Mouse (Mus musculus) limb, embryonic 13.5 days (tissue): ENCODE data around the gene Sbk1. TPM values are rescaled to one million over a fixed set of nuclear protein-coding genes. Genes with fewer than 3 reads are reported as not detected.

ENCODE experiments used
- ATAC-seq: fragments of 200-750 bp; cut with Nextera tagmentation; 2 replicates; pipeline ENCODE4 v1.8.0; 2017; ENCODE audit warnings: low read depth, moderate number of reproducible peaks, moderate TSS enrichment; ENCODE audit not compliant: low FRiP score
- H3K27ac ChIP-seq: fragments of 300-500 bp; sonication (generic); 2 replicates; pipeline ENCODE4 v1.5.1; 2015; ENCODE audit warnings: inconsistent platforms, mild to moderate bottlenecking, moderate library complexity
- H3K27me3 ChIP-seq: fragments of 300-500 bp; sonication (generic); 2 replicates; pipeline ENCODE4 v1.6.1; 2015; ENCODE audit warnings: mild to moderate bottlenecking, inconsistent platforms
- H3K36me3 ChIP-seq: fragments of 300-500 bp; sonication (generic); 2 replicates; pipeline ENCODE4 v1.6.1; 2015; ENCODE audit warnings: inconsistent platforms, mild to moderate bottlenecking, moderate library complexity
- H3K4me1 ChIP-seq: fragments of 300-500 bp; sonication (generic); 2 replicates; pipeline ENCODE4 v1.6.1; 2015; ENCODE audit warnings: inconsistent platforms
- H3K4me2 ChIP-seq: fragments of 300-500 bp; sonication (generic); replicated peaks from 2 replicates; pipeline ENCODE4 v1.6.1; 2015; ENCODE audit warnings: inconsistent platforms, mild to moderate bottlenecking, moderate library complexity
- H3K4me3 ChIP-seq: fragments of 300-500 bp; sonication (generic); 2 replicates; pipeline ENCODE4 v1.5.1; 2015; ENCODE audit warnings: moderate library complexity, mild to moderate bottlenecking, inconsistent platforms
- H3K9ac ChIP-seq: fragments of 300-500 bp; sonication (generic); 2 replicates; pipeline ENCODE4 v1.6.1; 2015; ENCODE audit warnings: mild to moderate bottlenecking, inconsistent platforms
- H3K9me3 ChIP-seq: fragments of 300-500 bp; sonication (generic); 2 replicates; pipeline ENCODE4 v1.6.1; 2016; ENCODE audit warnings: inconsistent platforms
- WGBS: fragments of 180-500 bp; shearing (Covaris S2); methylation state at CpG from one replicate; pipeline ENCODE4 v1.1.7; 2015; 5-methylcytosine and 5-hydroxymethylcytosine counted together
- polyA plus RNA-seq: library from polyadenylated mRNA; unstranded; fragments of >200 nt; fragmentation: Nextera tagmentation; extraction: Ambion mirVana; gene quantifications from 2 replicates; pipeline ENCODE4 v1.2.1, GENCODE M21; 2015

Sbk1 gene
- polyA plus RNA-seq, 1 experiment from 2014 or later, result 58.2 TPM

- no peak for ATAC-seq
- H3K4me2 ChIP-seq, result peak overlapping the region; percentile 53
- H3K9me3 ChIP-seq, result no peaks in the 10 kb centered on the region
- peak overlapping the region; percentile 16; the same call in 1 of the 2 replicates for H3K4me3 ChIP-seq
- 46% methylated on average over 17 of the region's 17 CpGs for WGBS
- H3K27ac ChIP-seq, result no peak overlapping the region
- peaks cover 11% of the 10 kb centered on the region for H3K4me1 ChIP-seq
- H3K9ac ChIP-seq, result peak overlapping the region; percentile 48; the same call in 1 of the 2 replicates
- peaks cover 7% of the 10 kb centered on the region; the same call in 1 of the 2 replicates for H3K27me3 ChIP-seq
- H3K36me3 ChIP-seq, result no peaks in the 10 kb centered on the region
These were observed 23.7 kb upstream of the Sbk1 start for GRCm38 (mm10) chr7:126248641-126249141.

DNA sequence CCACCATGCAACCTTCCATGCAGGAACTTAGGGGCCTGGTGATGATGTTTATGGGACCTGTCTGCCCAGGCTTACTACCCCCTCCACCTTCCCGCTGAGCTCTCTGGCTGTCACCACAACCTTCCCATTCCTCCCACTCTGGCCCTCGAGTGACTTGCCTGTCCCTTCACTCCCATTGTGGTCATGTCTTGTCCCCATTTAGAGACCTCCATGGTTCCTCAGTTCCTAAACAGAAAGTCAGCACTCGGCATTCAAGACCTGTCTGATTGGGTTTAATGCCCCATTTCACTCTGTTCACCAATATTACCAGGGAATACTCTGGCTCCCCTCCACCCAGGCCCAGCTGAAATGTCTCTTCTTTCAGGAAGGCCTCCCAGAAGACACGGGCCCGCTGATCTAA, 23.3 kb upstream of the Sbk1 start:
- no peak for ATAC-seq
- H3K4me2 ChIP-seq, result no peak overlapping the region
- no peaks in the 10 kb centered on the region for H3K36me3 ChIP-seq
- peaks cover 7% of the 10 kb centered on the region; the same call in 1 of the 2 replicates for H3K27me3 ChIP-seq
- H3K9ac ChIP-seq, result no peak overlapping the region
- H3K4me3 ChIP-seq, result no peak overlapping the region
- H3K27ac ChIP-seq, result no peak overlapping the region
- H3K9me3 ChIP-seq, result no peaks in the 10 kb centered on the region
- peaks cover 11% of the 10 kb centered on the region for H3K4me1 ChIP-seq
- 72% methylated on average over 5 of the region's 5 CpGs for WGBS

- no peaks in the 10 kb centered on the region for H3K9me3 ChIP-seq
- no peaks in the 10 kb centered on the region for H3K36me3 ChIP-seq
- H3K4me2 ChIP-seq, result no peak overlapping the region
- H3K4me1 ChIP-seq, result peaks cover 11% of the 10 kb centered on the region
- no peak overlapping the region for H3K9ac ChIP-seq
- no peak for ATAC-seq
- peaks cover 7% of the 10 kb centered on the region; the same call in 1 of the 2 replicates for H3K27me3 ChIP-seq
- H3K4me3 ChIP-seq, result no peak overlapping the region
- WGBS, result 81% methylated on average over 3 of the region's 3 CpGs
- no peak overlapping the region for H3K27ac ChIP-seq
These were observed 22.4 kb upstream of the Sbk1 start for GRCm38 (mm10) chr7:126249986-126250385.

GRCm38 (mm10) chr7:126250481-126250880, 21.9 kb upstream of the Sbk1 start:
- 66% methylated on average over 7 of the region's 7 CpGs for WGBS
- H3K27ac ChIP-seq, result no peak overlapping the region
- peaks cover 7% of the 10 kb centered on the region; the same call in 1 of the 2 replicates for H3K27me3 ChIP-seq
- no peak overlapping the region for H3K4me2 ChIP-seq
- H3K4me3 ChIP-seq, result no peak overlapping the region
- H3K4me1 ChIP-seq, result peaks cover 11% of the 10 kb centered on the region
- no peak overlapping the region for H3K9ac ChIP-seq
- no peaks in the 10 kb centered on the region for H3K9me3 ChIP-seq
- no peak for ATAC-seq
- no peaks in the 10 kb centered on the region for H3K36me3 ChIP-seq

DNA sequence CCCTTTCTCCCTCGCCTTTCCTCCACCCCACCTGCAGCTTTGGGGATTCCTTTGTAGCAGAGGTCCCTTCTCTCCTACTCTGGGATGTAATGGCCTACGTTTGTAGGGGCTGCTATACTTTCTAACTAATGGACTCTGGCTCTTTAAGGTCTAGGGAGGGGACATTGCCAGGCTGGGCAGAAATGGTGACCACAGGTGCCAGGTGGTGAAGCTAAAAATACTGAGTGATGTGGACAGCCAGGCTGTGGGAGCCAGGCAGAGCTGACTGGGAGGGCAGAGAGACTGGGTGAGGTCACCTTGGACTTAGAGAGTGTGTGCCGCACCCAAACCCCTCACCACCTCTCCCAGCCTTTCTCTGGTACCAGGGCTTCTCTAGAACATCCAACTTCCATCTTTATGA, 20.7 kb upstream of the Sbk1 start:
- no peak overlapping the region for H3K27ac ChIP-seq
- no peaks in the 10 kb centered on the region for H3K36me3 ChIP-seq
- no peaks in the 10 kb centered on the region for H3K9me3 ChIP-seq
- WGBS, result 72% methylated on average over 3 of the region's 3 CpGs
- H3K4me3 ChIP-seq, result no peak overlapping the region
- peaks cover 4% of the 10 kb centered on the region; the same call in 1 of the 2 replicates for H3K27me3 ChIP-seq
- peaks cover 11% of the 10 kb centered on the region for H3K4me1 ChIP-seq
- no peak overlapping the region for H3K9ac ChIP-seq
- no peak for ATAC-seq
- no peak overlapping the region for H3K4me2 ChIP-seq

DNA sequence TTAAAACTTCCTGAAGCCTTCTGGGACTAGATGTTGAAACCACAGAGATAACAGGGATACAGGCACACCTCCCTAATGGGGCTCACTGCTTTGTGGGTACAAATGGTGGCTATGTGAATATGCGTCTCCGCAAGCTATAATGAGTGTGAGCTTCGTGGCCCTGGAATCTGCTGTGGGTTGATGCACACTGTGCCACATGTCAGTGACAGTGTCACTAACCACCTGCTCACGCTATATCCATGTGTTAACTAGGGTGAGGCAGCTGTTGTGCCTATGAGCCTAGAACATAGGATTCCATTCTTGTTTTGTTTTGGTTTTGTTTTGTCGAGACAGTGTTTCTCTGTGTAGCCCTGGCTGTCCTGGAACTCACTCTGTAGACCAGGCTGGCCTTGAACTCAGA, 20.2 kb upstream of the Sbk1 start:
- Histone ChIP-seq H3K27me3 (peaks cover under 1% of the 10 kb centered on the region; the same call in 1 of the 2 replicates), H3K9me3 (no peaks in the 10 kb centered on the region), H3K4me3 (no peak overlapping the region), H3K36me3 (no peaks in the 10 kb centered on the region), H3K27ac (no peak overlapping the region), H3K9ac (no peak overlapping the region), H3K4me1 (peaks cover 11% of the 10 kb centered on the region), H3K4me2 (no peak overlapping the region)
- 88% methylated on average over 5 of the region's 5 CpGs for WGBS
- no peak for ATAC-seq

DNA sequence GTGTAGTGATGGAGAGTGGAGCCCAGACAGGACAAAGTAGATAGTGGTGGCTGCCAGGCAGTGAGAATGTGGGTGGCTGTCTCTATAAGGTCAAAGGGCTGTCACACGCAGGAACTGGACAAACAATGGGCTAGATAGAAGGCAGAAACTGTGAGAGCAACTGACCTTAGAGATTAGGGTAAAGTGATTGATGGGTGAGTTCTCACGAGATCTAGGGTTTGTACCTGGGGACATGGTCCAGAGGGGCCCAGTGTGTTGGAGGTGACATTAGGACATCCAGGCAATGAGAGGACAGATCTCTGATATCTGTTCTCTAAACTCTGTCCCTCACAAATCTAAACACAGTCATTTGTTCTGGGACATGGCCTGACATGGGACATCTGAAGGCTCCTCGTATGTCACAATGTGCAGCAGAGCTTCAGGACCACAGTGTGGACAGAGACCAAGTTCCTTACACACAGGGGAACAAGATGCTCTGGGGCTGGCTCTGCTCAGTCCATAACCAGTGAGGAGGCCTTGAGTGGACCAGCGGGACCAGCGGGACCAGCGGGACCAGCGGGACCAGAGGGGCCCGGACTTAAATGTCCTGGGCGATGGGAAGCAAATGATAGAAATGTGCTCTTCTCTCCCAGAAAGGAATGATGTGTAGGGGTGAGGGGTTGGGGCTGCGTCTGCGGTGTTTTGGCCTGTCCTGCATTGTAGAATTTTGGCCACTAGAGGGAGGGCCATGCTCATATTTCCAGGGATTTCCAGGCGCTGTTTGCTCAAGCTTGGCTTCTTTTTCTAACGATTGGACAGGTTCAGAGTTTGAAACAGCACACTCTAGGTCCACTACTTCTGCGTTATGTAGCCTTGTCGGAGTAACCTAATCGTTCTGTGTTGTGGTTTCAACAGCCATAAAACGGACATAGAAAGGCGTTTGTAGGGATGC, 11.9 kb upstream of the Sbk1 start:
- Histone ChIP-seq H3K9me3 (no peaks in the 10 kb centered on the region), H3K9ac (no peak overlapping the region), H3K36me3 (no peaks in the 10 kb centered on the region), H3K27me3 (peaks cover 4% of the 10 kb centered on the region; the same call in 1 of the 2 replicates), H3K27ac (no peak overlapping the region), H3K4me1 (no peaks in the 10 kb centered on the region), H3K4me2 (no peak overlapping the region), H3K4me3 (no peak overlapping the region)
- 10% methylated on average over 18 of the region's 18 CpGs for WGBS
- peak; percentile 74; the same call in 1 of the 2 replicates for ATAC-seq

GRCm38 (mm10) chr7:126261823-126262222, 10.6 kb upstream of the Sbk1 start:
- no peaks in the 10 kb centered on the region for H3K9me3 ChIP-seq

DNA sequence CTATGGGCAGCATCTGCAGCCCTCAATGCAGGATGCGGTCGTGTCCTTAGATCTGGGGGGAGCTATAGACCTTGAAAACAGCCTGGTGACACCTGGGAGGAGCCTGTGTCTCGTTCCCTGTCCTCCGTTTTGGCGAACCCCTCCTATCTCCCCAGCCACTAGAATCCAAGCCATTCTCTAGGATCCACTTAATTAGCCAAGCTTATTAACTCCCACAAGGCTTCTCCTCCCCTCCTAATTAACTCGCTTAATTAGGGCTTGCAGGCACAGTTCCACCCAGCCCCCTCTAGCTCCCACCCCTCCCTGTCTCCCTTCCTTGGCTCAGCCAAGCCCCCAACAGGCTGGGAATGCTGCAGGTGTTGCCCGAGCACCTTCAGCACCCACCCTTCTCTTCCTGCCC, 8.5 kb upstream of the Sbk1 start:
- peaks cover 13% of the 10 kb centered on the region for H3K4me1 ChIP-seq
- H3K27me3 ChIP-seq, result peaks cover 4% of the 10 kb centered on the region; the same call in 1 of the 2 replicates
- no peak overlapping the region for H3K27ac ChIP-seq
- no peak overlapping the region for H3K4me3 ChIP-seq
- no peaks in the 10 kb centered on the region for H3K36me3 ChIP-seq
- peak overlapping the region; percentile 48; the same call in 1 of the 2 replicates for H3K9ac ChIP-seq
- H3K9me3 ChIP-seq, result no peaks in the 10 kb centered on the region
- no peak overlapping the region for H3K4me2 ChIP-seq
- ATAC-seq, result no peak
- WGBS, result 24% methylated on average over 7 of the region's 7 CpGs

More at GRCm38 (mm10) chr7:126261823-126262222, 10.6 kb upstream of the Sbk1 start:
- H3K4me2 ChIP-seq, result no peak overlapping the region
- no peak overlapping the region for H3K9ac ChIP-seq
- peaks cover 13% of the 10 kb centered on the region for H3K4me1 ChIP-seq
- H3K4me3 ChIP-seq, result no peak overlapping the region
- no peak overlapping the region for H3K27ac ChIP-seq
- H3K36me3 ChIP-seq, result no peaks in the 10 kb centered on the region
- ATAC-seq, result no peak
- WGBS, result 72% methylated on average over 4 of the region's 4 CpGs
- peaks cover 4% of the 10 kb centered on the region; the same call in 1 of the 2 replicates for H3K27me3 ChIP-seq

DNA sequence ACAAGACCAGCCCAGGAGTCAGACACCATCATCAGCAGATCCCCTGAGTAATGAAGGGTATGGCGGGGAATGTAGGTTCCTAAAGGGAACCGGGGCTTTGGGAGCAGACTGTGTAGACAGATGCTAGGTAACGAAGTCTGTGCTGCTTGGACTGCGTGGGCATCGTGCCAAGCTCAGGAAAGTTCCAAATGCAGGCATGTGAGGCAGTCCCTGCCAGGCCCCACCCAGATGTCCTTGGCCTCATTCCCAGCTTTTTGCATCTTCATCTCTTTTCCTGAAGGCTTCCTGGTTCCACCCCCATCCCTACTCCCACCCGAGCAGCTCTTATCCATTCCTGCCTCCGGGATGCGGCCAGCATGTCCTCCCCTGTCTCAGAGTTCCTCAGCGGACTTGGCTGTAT, 6.5 kb upstream of the Sbk1 start:
- H3K9ac ChIP-seq, result no peak overlapping the region
- peak; percentile 25; the same call in 1 of the 2 replicates for ATAC-seq
- 0 out of 2 replicates have a peak overlapping the region, but pooled peaks have one; percentile 17 for H3K4me2 ChIP-seq
- peaks cover 14% of the 10 kb centered on the region for H3K4me1 ChIP-seq
- H3K27me3 ChIP-seq, result no peaks in the 10 kb centered on the region
- H3K27ac ChIP-seq, result no peak overlapping the region
- no peaks in the 10 kb centered on the region for H3K9me3 ChIP-seq
- H3K4me3 ChIP-seq, result no peak overlapping the region
- no peaks in the 10 kb centered on the region for H3K36me3 ChIP-seq
- 48% methylated on average over 9 of the region's 9 CpGs for WGBS

GRCm38 (mm10) chr7:126266372-126266870, 6.0 kb upstream of the Sbk1 start:
- H3K9ac ChIP-seq, result no peak overlapping the region
- ATAC-seq, result no peak
- no peaks in the 10 kb centered on the region for H3K36me3 ChIP-seq
- H3K27me3 ChIP-seq, result no peaks in the 10 kb centered on the region
- 53% methylated on average over 4 of the region's 4 CpGs for WGBS
- H3K4me2 ChIP-seq, result 0 out of 2 replicates have a peak overlapping the region, but pooled peaks have one; percentile 17
- no peaks in the 10 kb centered on the region for H3K9me3 ChIP-seq
- H3K27ac ChIP-seq, result no peak overlapping the region
- H3K4me1 ChIP-seq, result peaks cover 19% of the 10 kb centered on the region
- H3K4me3 ChIP-seq, result no peak overlapping the region

DNA sequence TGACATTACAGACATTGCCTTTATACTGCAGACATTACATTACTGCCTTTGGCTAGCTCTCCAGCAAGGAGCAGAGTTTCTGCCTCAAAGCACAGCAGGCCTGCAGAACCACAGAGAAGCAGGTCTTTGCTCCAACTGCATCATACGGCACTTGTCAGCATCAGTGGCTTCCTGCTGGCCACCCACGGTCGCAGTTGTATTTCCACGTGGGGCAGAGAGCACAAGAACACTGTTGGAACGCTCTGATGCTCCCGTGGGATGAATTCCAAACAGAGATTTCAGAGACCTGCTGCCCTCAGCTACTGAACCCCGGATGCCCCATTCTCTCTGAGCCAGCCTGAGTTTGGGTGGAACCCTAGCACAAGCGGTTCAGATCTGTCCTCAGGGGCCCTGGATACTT, 4.8 kb upstream of the Sbk1 start:
- Histone ChIP-seq H3K9me3 (no peaks in the 10 kb centered on the region), H3K9ac (no peak overlapping the region), H3K27me3 (no peaks in the 10 kb centered on the region), H3K36me3 (no peaks in the 10 kb centered on the region), H3K27ac (no peak overlapping the region), H3K4me2 (no peak overlapping the region), H3K4me3 (no peak overlapping the region), H3K4me1 (peaks cover 21% of the 10 kb centered on the region)
- no peak for ATAC-seq
- WGBS, result 70% methylated on average over 8 of the region's 8 CpGs
